Mouse (Mus musculus): ENCODE measurements around the gene Casp7. TPM values are rescaled to one million over a fixed set of nuclear protein-coding genes. Genes with fewer than 3 reads are reported as not detected.
"Not testable (repeated sequence)": the region's sequence is repeated elsewhere in the genome, so short reads cannot be mapped to it uniquely, and the experiment has no call there.

The Casp7 gene
- 2.9 and 3.1 TPM in 2 replicates for polyA plus RNA-seq (2012; rRNA removed)

- no peaks in the 10 kb centered on the region for H3K4me1 ChIP-seq (ENCODE audit: control insufficient read depth, insufficient read depth, low read length)
- no peak for TF ChIP-seq POLR2A (IDR thresholded peaks at IDR 0.05; ENCODE audit: borderline replicate concordance, insufficient read depth, low read length)
- no peaks in the 10 kb centered on the region for H3K27me3 ChIP-seq (ENCODE audit: control insufficient read depth, insufficient read depth, low read length)
- H3K4me3 ChIP-seq (replicated peaks; ENCODE audit: insufficient read depth, low read depth, low read length), result peak within 1 kb of the TSS; percentile 64
- DNase-seq, result peak; percentile 25 to 32
- WGBS, result 2% methylated on average over 76 of the region's 78 CpGs
- H3K27ac ChIP-seq (ENCODE audit: insufficient read depth, low read length), result no peak within 1 kb of the TSS
Measured at GRCm38 (mm10) chr19:56396669-56397621, at the start of gene Casp7. Casp7 (plus strand) TSS chr19:56397129.

GRCm38 (mm10) chr19:56349295-56349694 lies 47.6 kb upstream of the Casp7 start:
- no peak overlapping the region for H3K4me3 ChIP-seq (replicated peaks; ENCODE audit: insufficient read depth, low read depth, low read length)
- no peak for DNase-seq
- TF ChIP-seq CTCF (IDR thresholded peaks at IDR 0.05; ENCODE audit: borderline replicate concordance, insufficient read depth, low read depth, low read length), result no peak
- H3K4me1 ChIP-seq (ENCODE audit: control insufficient read depth, insufficient read depth, low read length), result no peaks in the 10 kb centered on the region
- H3K27ac ChIP-seq (ENCODE audit: insufficient read depth, low read length), result no peak overlapping the region
- WGBS, result 35% methylated on average over 6 of the region's 6 CpGs
- H3K27me3 ChIP-seq (ENCODE audit: control insufficient read depth, insufficient read depth, low read length), result no peaks in the 10 kb centered on the region

- Histone ChIP-seq H3K4me1 (ENCODE audit: control insufficient read depth, insufficient read depth, low read length) (no peaks in the 10 kb centered on the region), H3K27ac (ENCODE audit: insufficient read depth, low read length) (no peak overlapping the region), H3K27me3 (ENCODE audit: control insufficient read depth, insufficient read depth, low read length) (no peaks in the 10 kb centered on the region), H3K4me3 (replicated peaks; ENCODE audit: insufficient read depth, low read depth, low read length) (no peak overlapping the region)
- TF ChIP-seq CTCF (IDR thresholded peaks at IDR 0.05; ENCODE audit: borderline replicate concordance, insufficient read depth, low read depth, low read length), result no peak
- WGBS, result 80% methylated on average over 10 of the region's 10 CpGs
- DNase-seq, result no peak
Measured at GRCm38 (mm10) chr19:56353689-56354088, 43.2 kb upstream of the Casp7 start.

- TF ChIP-seq CTCF (IDR thresholded peaks at IDR 0.05; ENCODE audit: borderline replicate concordance, insufficient read depth, low read depth, low read length), result no peak
- TF ChIP-seq POLR2A (IDR thresholded peaks at IDR 0.05; ENCODE audit: borderline replicate concordance, insufficient read depth, low read length), result no peak
- no peaks in the 10 kb centered on the region for H3K4me1 ChIP-seq (ENCODE audit: control insufficient read depth, insufficient read depth, low read length)
- 92% methylated on average over 12 of the region's 12 CpGs for WGBS
- H3K4me3 ChIP-seq (replicated peaks; ENCODE audit: insufficient read depth, low read depth, low read length), result no peak overlapping the region
- no peak for DNase-seq
- H3K27ac ChIP-seq (ENCODE audit: insufficient read depth, low read length), result no peak overlapping the region
- no peaks in the 10 kb centered on the region for H3K27me3 ChIP-seq (ENCODE audit: control insufficient read depth, insufficient read depth, low read length)
Measured at GRCm38 (mm10) chr19:56355201-56355600, 41.7 kb upstream of the Casp7 start.

GRCm38 (mm10) chr19:56356480-56357373 lies 40.2 kb upstream of the Casp7 start:
- peak; percentile 50 for TF ChIP-seq CTCF (IDR thresholded peaks at IDR 0.05; ENCODE audit: borderline replicate concordance, insufficient read depth, low read depth, low read length)
- no peak for TF ChIP-seq POLR2A (IDR thresholded peaks at IDR 0.05; ENCODE audit: borderline replicate concordance, insufficient read depth, low read length)

GRCm38 (mm10) chr19:56357374-56357708 lies 39.6 kb upstream of the Casp7 start:
- not testable (repeated sequence) for H3K4me3 ChIP-seq (replicated peaks; ENCODE audit: insufficient read depth, low read depth, low read length); H3K27ac ChIP-seq (ENCODE audit: insufficient read depth, low read length); DNase-seq; H3K4me1 ChIP-seq (ENCODE audit: control insufficient read depth, insufficient read depth, low read length); H3K27me3 ChIP-seq (ENCODE audit: control insufficient read depth, insufficient read depth, low read length)
- 44% methylated on average over 2 of the region's 2 CpGs for WGBS

More at GRCm38 (mm10) chr19:56356480-56357373, 40.2 kb upstream of the Casp7 start:
- Histone ChIP-seq H3K27me3 (ENCODE audit: control insufficient read depth, insufficient read depth, low read length) (no peaks in the 10 kb centered on the region), H3K4me1 (ENCODE audit: control insufficient read depth, insufficient read depth, low read length) (no peaks in the 10 kb centered on the region), H3K27ac (ENCODE audit: insufficient read depth, low read length) (no peak overlapping the region), H3K4me3 (replicated peaks; ENCODE audit: insufficient read depth, low read depth, low read length) (no peak overlapping the region)
- 26% methylated on average over 17 of the region's 17 CpGs for WGBS
- DNase-seq, result peak in 1 of 2 experiments; percentile 18

GRCm38 (mm10) chr19:56358890-56359289 lies 38.0 kb upstream of the Casp7 start:
- no peak for TF ChIP-seq POLR2A (IDR thresholded peaks at IDR 0.05; ENCODE audit: borderline replicate concordance, insufficient read depth, low read length)
- no peak for TF ChIP-seq CTCF (IDR thresholded peaks at IDR 0.05; ENCODE audit: borderline replicate concordance, insufficient read depth, low read depth, low read length)
- no peaks in the 10 kb centered on the region for H3K4me1 ChIP-seq (ENCODE audit: control insufficient read depth, insufficient read depth, low read length)
- WGBS, result 63% methylated on average over 2 of the region's 2 CpGs
- no peak for DNase-seq
- H3K4me3 ChIP-seq (replicated peaks; ENCODE audit: insufficient read depth, low read depth, low read length), result no peak overlapping the region
- H3K27me3 ChIP-seq (ENCODE audit: control insufficient read depth, insufficient read depth, low read length), result no peaks in the 10 kb centered on the region
- H3K27ac ChIP-seq (ENCODE audit: insufficient read depth, low read length), result no peak overlapping the region

All from cerebellum, adult 2 months (tissue).